Comparison of ENCODE assay signal across 8 mouse cellular contexts in genomic region chr14:33320856-33321255, GRCm38 (mm10).
DNase-seq lines count a peak whose midpoint lies in the region; ATAC-seq lines count a peak whose summit lies in the region.

No protein-coding gene starts in this region.

- H3K27ac ChIP-seq in heart, embryonic 15.5 days: no peak overlapping the region
- no peak overlapping the region for H3K27ac ChIP-seq in embryonic facial prominence, embryonic 13.5 days
- no peak overlapping the region for H3K27ac ChIP-seq in kidney, embryonic 14.5 days (ENCODE audit: low read depth, low read length)
- no peak overlapping the region for H3K27ac ChIP-seq in midbrain, embryonic 13.5 days

- H3K4me1 ChIP-seq in heart, embryonic 15.5 days (replicated peaks): peaks cover 29% of the 10 kb centered on the region
- H3K4me1 ChIP-seq in embryonic facial prominence, embryonic 13.5 days: peaks cover 21% of the 10 kb centered on the region
- peaks cover 11% of the 10 kb centered on the region for H3K4me1 ChIP-seq in kidney, embryonic 14.5 days (ENCODE audit: control insufficient read depth, insufficient read depth, low read length)
- peaks cover 18% of the 10 kb centered on the region for H3K4me1 ChIP-seq in midbrain, embryonic 13.5 days (replicated peaks)

- no peak for ATAC-seq in heart, embryonic 15.5 days (replicated peaks; ENCODE audit: insufficient number of reproducible peaks, insufficient read depth, low FRiP score, low read depth)
- ATAC-seq in embryonic facial prominence, embryonic 13.5 days (ENCODE audit: insufficient number of reproducible peaks, insufficient read depth, low FRiP score, low TSS enrichment, low read depth): no peak
- 0 out of 2 replicates have a peak, but pooled peaks have one; percentile 7 for ATAC-seq in kidney, embryonic 14.5 days (ENCODE audit: low FRiP score, low TSS enrichment)
- no peak for ATAC-seq in midbrain, embryonic 13.5 days

- H3K4me3 ChIP-seq in heart, embryonic 15.5 days: peak overlapping the region; percentile 68
- peak overlapping the region; percentile 63 for H3K4me3 ChIP-seq in embryonic facial prominence, embryonic 13.5 days
- peak overlapping the region; percentile 52 for H3K4me3 ChIP-seq in kidney, embryonic 14.5 days (ENCODE audit: low read length)
- 0 out of 2 replicates have a peak overlapping the region, but pooled peaks have one; percentile 60 for H3K4me3 ChIP-seq in midbrain, embryonic 13.5 days (replicated peaks)

- no peak for DNase-seq in heart, postnatal 4 days
- no peak for DNase-seq in ovary, postnatal 10 days (ENCODE audit: low spot score)
- DNase-seq in B cell, adult 2 months: no peak
- no peak for DNase-seq in cerebellum, adult 9-11 months

- 11% methylated on average over 7 of the region's 7 CpGs for WGBS in heart, embryonic 15.5 days
- 8% methylated on average over 7 of the region's 7 CpGs for WGBS in embryonic facial prominence, embryonic 13.5 days
- 4% methylated on average over 7 of the region's 7 CpGs for WGBS in kidney, embryonic 14.5 days
- WGBS in midbrain, embryonic 13.5 days: 5% methylated on average over 7 of the region's 7 CpGs

- H3K4me2 ChIP-seq in heart, embryonic 15.5 days: peak overlapping the region; percentile 100
- peak overlapping the region; percentile 96 for H3K4me2 ChIP-seq in embryonic facial prominence, embryonic 13.5 days
- H3K4me2 ChIP-seq in kidney, embryonic 14.5 days (replicated peaks; ENCODE audit: low read depth, low read length): peak overlapping the region; percentile 100
- peak overlapping the region; percentile 97 for H3K4me2 ChIP-seq in midbrain, embryonic 13.5 days (replicated peaks)

- H3K36me3 ChIP-seq in heart, embryonic 15.5 days: no peaks in the 10 kb centered on the region
- no peaks in the 10 kb centered on the region for H3K36me3 ChIP-seq in embryonic facial prominence, embryonic 13.5 days
- no peaks in the 10 kb centered on the region for H3K36me3 ChIP-seq in kidney, embryonic 14.5 days (ENCODE audit: control insufficient read depth, insufficient read depth, low read length)
- H3K36me3 ChIP-seq in midbrain, embryonic 13.5 days: no peaks in the 10 kb centered on the region

- no peak overlapping the region for H3K9ac ChIP-seq in heart, embryonic 15.5 days
- H3K9ac ChIP-seq in embryonic facial prominence, embryonic 13.5 days: 0 out of 2 replicates have a peak overlapping the region, but pooled peaks have one; percentile 27
- H3K9ac ChIP-seq in kidney, embryonic 14.5 days (ENCODE audit: low read depth, low read length): no peak overlapping the region
- no peak overlapping the region for H3K9ac ChIP-seq in midbrain, embryonic 13.5 days (replicated peaks)

- H3K9me3 ChIP-seq in heart, embryonic 15.5 days (replicated peaks): no peaks in the 10 kb centered on the region
- no peaks in the 10 kb centered on the region for H3K9me3 ChIP-seq in embryonic facial prominence, embryonic 13.5 days
- H3K9me3 ChIP-seq in kidney, embryonic 14.5 days (ENCODE audit: control insufficient read depth, low read length): no peaks in the 10 kb centered on the region
- H3K9me3 ChIP-seq in midbrain, embryonic 13.5 days: no peaks in the 10 kb centered on the region

- H3K27me3 ChIP-seq in heart, embryonic 15.5 days: peaks cover 16% of the 10 kb centered on the region
- peaks cover 56% of the 10 kb centered on the region for H3K27me3 ChIP-seq in embryonic facial prominence, embryonic 13.5 days
- H3K27me3 ChIP-seq in kidney, embryonic 14.5 days (ENCODE audit: control insufficient read depth, insufficient read depth, low read length): peaks cover 16% of the 10 kb centered on the region; the same call in 1 of the 2 replicates
- peaks cover 56% of the 10 kb centered on the region for H3K27me3 ChIP-seq in midbrain, embryonic 13.5 days
